Mouse (Mus musculus): Measurements from ENCODE around the gene Gal3st4. TPM values are rescaled to one million over a fixed set of nuclear protein-coding genes. Genes with fewer than 3 reads are reported as not detected.

The Gal3st4 gene
- polyA plus RNA-seq, 1 experiment from 2014 or later, result 1.8 TPM

DNA sequence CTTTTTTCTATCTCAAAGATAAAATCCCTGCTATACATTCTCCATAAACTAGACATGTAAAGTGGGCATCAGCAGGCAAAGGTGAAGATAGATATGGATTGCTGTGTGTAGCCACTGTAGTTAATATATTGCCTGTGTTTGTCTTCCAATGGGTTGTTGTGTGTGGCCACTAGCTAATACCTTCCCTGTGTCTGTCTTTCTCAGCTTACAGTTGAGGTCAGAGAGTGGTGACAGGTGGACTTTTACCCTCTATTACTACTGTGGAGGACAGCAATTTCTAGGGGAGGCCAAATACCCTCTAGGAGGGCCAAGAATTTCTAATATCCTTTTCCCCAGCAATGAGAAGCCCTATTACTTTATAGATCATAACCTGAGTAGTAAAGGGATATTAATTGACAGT, 38.4 kb downstream of the Gal3st4 start:
- no peak overlapping the region for H3K9ac ChIP-seq (ENCODE audit: low read length)
- no peaks in the 10 kb centered on the region for H3K9me3 ChIP-seq (replicated peaks; ENCODE audit: control insufficient read depth, low read length)
- H3K4me3 ChIP-seq (ENCODE audit: low read depth, low read length), result no peak overlapping the region
- no peak overlapping the region for H3K27ac ChIP-seq (ENCODE audit: low read depth, low read length)
- no peak for DNase-seq (ENCODE audit: low spot score)
- H3K4me2 ChIP-seq (ENCODE audit: low read length), result no peak overlapping the region
- H3K27me3 ChIP-seq (replicated peaks; ENCODE audit: control insufficient read depth, insufficient read depth, low read length), result no peaks in the 10 kb centered on the region
- H3K4me1 ChIP-seq (ENCODE audit: control insufficient read depth, insufficient read depth, low read length), result no peaks in the 10 kb centered on the region
- no peak for ATAC-seq
- no peaks in the 10 kb centered on the region for H3K36me3 ChIP-seq (ENCODE audit: control insufficient read depth, insufficient read depth, low read length)

DNA sequence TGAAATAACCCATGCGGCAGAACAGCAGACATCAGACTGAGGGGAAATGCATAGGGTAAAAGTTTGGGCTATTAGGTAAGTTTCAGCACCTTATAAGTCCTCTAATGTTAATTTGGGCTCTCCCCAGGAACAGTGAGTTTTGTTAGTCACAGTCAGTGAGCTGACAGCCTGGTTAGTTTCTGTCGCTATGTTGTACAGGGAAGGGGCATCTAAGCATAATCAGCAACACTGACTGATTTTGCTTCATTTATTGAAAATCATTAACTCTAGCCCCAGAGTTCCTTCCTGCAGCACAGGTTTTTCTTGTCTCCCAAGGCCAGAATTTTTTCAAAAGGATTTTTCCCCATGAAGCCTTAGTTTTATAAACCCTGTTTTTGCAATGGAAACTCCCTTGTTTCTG, 38.9 kb downstream of the Gal3st4 start:
- no peaks in the 10 kb centered on the region for H3K4me1 ChIP-seq (ENCODE audit: control insufficient read depth, insufficient read depth, low read length)
- ATAC-seq (no peak), DNase-seq (ENCODE audit: low spot score) (no peak)
- H3K4me3 ChIP-seq (ENCODE audit: low read depth, low read length), result no peak overlapping the region
- no peak overlapping the region for H3K9ac ChIP-seq (ENCODE audit: low read length)
- 85% methylated on average over 2 of the region's 2 CpGs for WGBS
- H3K36me3 ChIP-seq (ENCODE audit: control insufficient read depth, insufficient read depth, low read length), result no peaks in the 10 kb centered on the region
- no peak overlapping the region for H3K27ac ChIP-seq (ENCODE audit: low read depth, low read length)
- no peaks in the 10 kb centered on the region for H3K9me3 ChIP-seq (replicated peaks; ENCODE audit: control insufficient read depth, low read length)
- H3K27me3 ChIP-seq (replicated peaks; ENCODE audit: control insufficient read depth, insufficient read depth, low read length), result no peaks in the 10 kb centered on the region
- H3K4me2 ChIP-seq (ENCODE audit: low read length), result no peak overlapping the region

DNA sequence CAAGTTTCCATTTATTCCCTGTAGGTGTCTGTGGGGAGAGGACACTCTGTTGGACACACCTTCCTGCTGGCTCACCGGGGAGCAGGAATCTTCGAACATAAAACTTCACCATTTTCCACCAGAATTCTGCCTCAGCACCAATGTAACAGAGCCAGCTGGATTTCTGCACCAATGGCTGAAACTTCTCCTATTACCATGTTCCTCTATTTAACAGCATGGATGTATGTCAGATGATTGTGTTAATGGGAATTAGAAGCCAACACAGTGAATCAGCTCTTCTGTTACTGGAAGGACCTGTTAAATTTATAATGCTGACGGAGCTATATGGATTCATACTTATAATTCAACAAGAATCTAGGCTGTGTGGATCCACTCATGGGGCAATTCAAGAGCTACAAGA, 43.1 kb downstream of the Gal3st4 start:
- 94% methylated on average over 3 of the region's 3 CpGs for WGBS
- Histone ChIP-seq H3K9ac (ENCODE audit: low read length) (no peak overlapping the region), H3K27ac (ENCODE audit: low read depth, low read length) (no peak overlapping the region), H3K27me3 (replicated peaks; ENCODE audit: control insufficient read depth, insufficient read depth, low read length) (no peaks in the 10 kb centered on the region), H3K4me3 (ENCODE audit: low read depth, low read length) (no peak overlapping the region), H3K9me3 (replicated peaks; ENCODE audit: control insufficient read depth, low read length) (no peaks in the 10 kb centered on the region), H3K36me3 (ENCODE audit: control insufficient read depth, insufficient read depth, low read length) (no peaks in the 10 kb centered on the region), H3K4me1 (ENCODE audit: control insufficient read depth, insufficient read depth, low read length) (no peaks in the 10 kb centered on the region), H3K4me2 (ENCODE audit: low read length) (no peak overlapping the region)
- ATAC-seq (no peak), DNase-seq (ENCODE audit: low spot score) (no peak)

DNA sequence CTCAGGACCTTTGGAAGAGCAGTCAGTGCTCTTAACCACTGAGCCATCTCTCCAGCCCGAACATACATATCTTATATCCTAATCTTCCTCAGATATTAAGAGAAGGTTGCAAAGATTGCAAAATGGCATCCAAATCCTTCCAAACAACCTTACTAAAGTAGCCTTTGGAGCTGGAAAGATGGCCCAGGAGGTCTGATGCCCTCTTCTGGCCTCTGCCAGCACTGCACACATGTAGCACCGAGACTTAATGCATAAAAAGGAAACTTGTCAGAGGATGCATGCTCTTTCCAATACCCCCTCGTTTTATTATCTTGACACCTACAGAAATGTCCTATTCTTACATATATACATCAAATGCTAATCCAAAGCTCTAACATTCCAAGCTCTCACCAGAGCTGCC, 44.6 kb downstream of the Gal3st4 start:
- DNase-seq (ENCODE audit: low spot score) (peak; percentile 1), ATAC-seq (no peak)
- H3K27ac ChIP-seq (ENCODE audit: low read depth, low read length), result no peak overlapping the region
- H3K4me1 ChIP-seq (ENCODE audit: control insufficient read depth, insufficient read depth, low read length), result no peaks in the 10 kb centered on the region
- 58% methylated on average over 3 of the region's 3 CpGs for WGBS
- no peaks in the 10 kb centered on the region for H3K9me3 ChIP-seq (replicated peaks; ENCODE audit: control insufficient read depth, low read length)
- H3K36me3 ChIP-seq (ENCODE audit: control insufficient read depth, insufficient read depth, low read length), result no peaks in the 10 kb centered on the region
- no peak overlapping the region for H3K9ac ChIP-seq (ENCODE audit: low read length)
- no peak overlapping the region for H3K4me3 ChIP-seq (ENCODE audit: low read depth, low read length)
- H3K4me2 ChIP-seq (ENCODE audit: low read length), result no peak overlapping the region
- no peaks in the 10 kb centered on the region for H3K27me3 ChIP-seq (replicated peaks; ENCODE audit: control insufficient read depth, insufficient read depth, low read length)

DNA sequence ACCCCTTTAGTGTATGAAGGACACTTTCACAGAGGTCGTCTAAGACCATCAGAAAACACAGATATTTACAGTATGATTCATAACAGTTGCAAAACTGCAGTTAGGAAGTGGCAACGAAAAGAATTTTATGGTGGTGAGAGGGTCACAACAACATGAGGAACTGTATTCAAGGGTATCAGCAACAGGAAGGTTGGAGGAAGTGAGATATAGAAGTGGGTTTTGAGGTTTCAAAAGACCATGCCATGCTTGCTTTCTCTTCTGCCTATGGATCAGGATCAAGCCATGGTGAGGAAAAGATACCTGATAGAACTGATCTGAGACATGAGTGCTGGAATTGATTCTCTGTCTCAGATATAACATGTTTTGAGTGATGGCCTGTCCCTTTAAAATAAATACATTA, 45.3 kb downstream of the Gal3st4 start:
- Histone ChIP-seq H3K4me2 (ENCODE audit: low read length) (no peak overlapping the region), H3K27me3 (replicated peaks; ENCODE audit: control insufficient read depth, insufficient read depth, low read length) (no peaks in the 10 kb centered on the region), H3K9ac (ENCODE audit: low read length) (no peak overlapping the region), H3K9me3 (replicated peaks; ENCODE audit: control insufficient read depth, low read length) (no peaks in the 10 kb centered on the region), H3K4me3 (ENCODE audit: low read depth, low read length) (no peak overlapping the region), H3K36me3 (ENCODE audit: control insufficient read depth, insufficient read depth, low read length) (no peaks in the 10 kb centered on the region), H3K27ac (ENCODE audit: low read depth, low read length) (no peak overlapping the region), H3K4me1 (ENCODE audit: control insufficient read depth, insufficient read depth, low read length) (no peaks in the 10 kb centered on the region)
- no peak for DNase-seq (ENCODE audit: low spot score)
- ATAC-seq, result no peak
- WGBS, result 67% methylated on average over 2 of the region's 2 CpGs

DNA sequence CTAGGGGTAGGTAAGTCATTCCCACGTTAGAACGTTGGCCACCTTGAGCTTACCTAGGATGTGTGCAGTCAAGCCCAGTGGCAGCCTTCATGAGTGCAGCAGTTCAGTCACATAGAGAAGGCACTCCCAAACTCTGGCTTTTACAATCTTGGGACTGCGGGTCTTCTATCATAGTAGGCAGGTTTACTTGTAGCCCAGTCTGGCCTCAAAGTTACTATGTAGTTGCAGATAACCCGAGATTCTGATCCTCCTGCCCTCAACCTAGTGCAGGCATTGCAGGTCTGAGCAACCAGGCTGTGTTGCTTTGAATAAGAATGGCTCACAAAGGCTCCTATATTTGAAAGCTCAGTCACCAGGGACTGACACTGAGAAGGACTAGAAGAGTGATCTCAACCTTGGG, 46.1 kb downstream of the Gal3st4 start:
- 85% methylated on average over 4 of the region's 4 CpGs for WGBS
- Histone ChIP-seq H3K36me3 (ENCODE audit: control insufficient read depth, insufficient read depth, low read length) (no peaks in the 10 kb centered on the region), H3K4me3 (ENCODE audit: low read depth, low read length) (no peak overlapping the region), H3K27ac (ENCODE audit: low read depth, low read length) (no peak overlapping the region), H3K9me3 (replicated peaks; ENCODE audit: control insufficient read depth, low read length) (no peaks in the 10 kb centered on the region), H3K4me2 (ENCODE audit: low read length) (no peak overlapping the region), H3K4me1 (ENCODE audit: control insufficient read depth, insufficient read depth, low read length) (no peaks in the 10 kb centered on the region), H3K27me3 (replicated peaks; ENCODE audit: control insufficient read depth, insufficient read depth, low read length) (no peaks in the 10 kb centered on the region), H3K9ac (ENCODE audit: low read length) (no peak overlapping the region)
- ATAC-seq (no peak), DNase-seq (ENCODE audit: low spot score) (no peak)

DNA sequence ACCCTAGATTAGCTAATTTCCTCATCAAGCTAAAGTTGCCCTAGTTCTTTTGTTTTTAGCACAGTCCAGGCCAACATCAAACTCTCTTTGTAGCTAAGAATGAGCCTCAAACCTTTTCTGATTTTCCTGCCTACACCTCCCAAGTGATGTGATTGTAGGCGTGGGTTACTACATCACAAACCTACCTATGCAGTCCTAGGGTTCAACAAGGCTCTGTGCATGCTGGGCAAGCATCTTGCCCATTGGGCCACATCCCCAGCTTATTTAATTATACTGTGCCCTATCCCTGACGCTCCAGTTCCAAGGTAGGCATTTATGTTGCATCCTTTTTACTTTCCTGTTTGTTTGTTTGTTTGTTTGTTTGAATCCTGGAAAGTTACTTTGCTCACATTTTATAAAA, 46.9 kb downstream of the Gal3st4 start, which contains the start of gene Nxpe5:
Gene Nxpe5, plus strand, starts transcription at position 199 of the 400 bp plus-strand sequence.
- ATAC-seq (no peak), DNase-seq (ENCODE audit: low spot score) (no peak)
- Histone ChIP-seq H3K4me2 (ENCODE audit: low read length) (no peak within 1 kb of the TSS), H3K4me1 (ENCODE audit: control insufficient read depth, insufficient read depth, low read length) (no peaks in the 10 kb centered on the region), H3K27me3 (replicated peaks; ENCODE audit: control insufficient read depth, insufficient read depth, low read length) (no peaks in the 10 kb centered on the region), H3K27ac (ENCODE audit: low read depth, low read length) (no peak within 1 kb of the TSS), H3K9me3 (replicated peaks; ENCODE audit: control insufficient read depth, low read length) (no peaks in the 10 kb centered on the region), H3K9ac (ENCODE audit: low read length) (no peak within 1 kb of the TSS), H3K36me3 (ENCODE audit: control insufficient read depth, insufficient read depth, low read length) (no peaks in the 10 kb centered on the region), H3K4me3 (ENCODE audit: low read depth, low read length) (no peak within 1 kb of the TSS)
- WGBS, result 53% methylated on average over 2 of the region's 2 CpGs

DNA sequence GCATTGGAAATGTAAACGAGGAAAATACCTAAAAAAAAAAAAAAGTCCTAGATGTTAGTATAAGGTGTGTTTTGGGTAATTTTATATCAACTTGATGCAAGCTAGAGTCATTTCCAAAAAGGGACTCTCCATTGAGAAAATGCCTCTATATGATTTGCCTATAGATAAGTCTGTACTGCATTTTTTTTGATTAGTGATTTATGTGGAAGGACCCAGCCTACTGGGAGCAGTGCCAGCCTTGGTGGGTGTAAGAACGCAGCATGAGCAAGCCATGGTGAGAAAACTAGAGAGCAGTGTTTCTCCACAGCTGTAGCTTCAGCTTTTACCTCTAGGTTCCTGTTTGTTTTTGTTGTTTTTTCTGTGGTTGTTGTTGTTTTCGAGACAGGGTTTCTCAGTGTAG, 49.4 kb downstream of the Gal3st4 start:
- no peaks in the 10 kb centered on the region for H3K36me3 ChIP-seq (ENCODE audit: control insufficient read depth, insufficient read depth, low read length)
- 65% methylated on average over 3 of the region's 3 CpGs for WGBS
- DNase-seq (ENCODE audit: low spot score), result no peak
- no peak overlapping the region for H3K9ac ChIP-seq (ENCODE audit: low read length)
- no peak for ATAC-seq
- H3K9me3 ChIP-seq (replicated peaks; ENCODE audit: control insufficient read depth, low read length), result no peaks in the 10 kb centered on the region
- no peaks in the 10 kb centered on the region for H3K27me3 ChIP-seq (replicated peaks; ENCODE audit: control insufficient read depth, insufficient read depth, low read length)
- H3K27ac ChIP-seq (ENCODE audit: low read depth, low read length), result no peak overlapping the region
- no peaks in the 10 kb centered on the region for H3K4me1 ChIP-seq (ENCODE audit: control insufficient read depth, insufficient read depth, low read length)
- H3K4me3 ChIP-seq (ENCODE audit: low read depth, low read length), result no peak overlapping the region
- H3K4me2 ChIP-seq (ENCODE audit: low read length), result no peak overlapping the region

DNA sequence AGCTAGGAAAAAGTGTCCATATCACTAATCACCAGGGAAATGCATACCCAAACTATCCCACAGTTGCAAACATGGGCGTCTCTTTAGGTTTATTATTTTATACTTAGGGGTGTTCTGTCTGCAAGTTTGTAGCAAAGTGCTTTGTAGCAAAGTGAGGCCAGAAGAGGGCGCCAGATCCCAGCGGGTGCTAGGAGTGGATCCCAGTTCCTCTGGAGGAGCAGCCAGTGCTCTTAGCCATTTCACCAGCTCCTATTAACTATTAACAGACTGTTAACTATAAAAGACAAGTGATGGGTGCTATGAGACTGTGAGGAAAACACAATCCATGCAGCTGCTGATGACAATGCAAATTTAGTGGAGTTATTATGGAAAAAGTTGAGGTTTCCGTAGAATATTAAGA, 50.5 kb downstream of the Gal3st4 start:
- Histone ChIP-seq H3K9me3 (replicated peaks; ENCODE audit: control insufficient read depth, low read length) (no peaks in the 10 kb centered on the region), H3K27me3 (replicated peaks; ENCODE audit: control insufficient read depth, insufficient read depth, low read length) (no peaks in the 10 kb centered on the region), H3K9ac (ENCODE audit: low read length) (no peak overlapping the region), H3K4me1 (ENCODE audit: control insufficient read depth, insufficient read depth, low read length) (no peaks in the 10 kb centered on the region), H3K4me3 (ENCODE audit: low read depth, low read length) (no peak overlapping the region), H3K4me2 (ENCODE audit: low read length) (no peak overlapping the region), H3K36me3 (ENCODE audit: control insufficient read depth, insufficient read depth, low read length) (no peaks in the 10 kb centered on the region), H3K27ac (ENCODE audit: low read depth, low read length) (no peak overlapping the region)
- DNase-seq (ENCODE audit: low spot score), result peak; percentile 76
- no peak for ATAC-seq
- 24% methylated on average over 4 of the region's 4 CpGs for WGBS

DNA sequence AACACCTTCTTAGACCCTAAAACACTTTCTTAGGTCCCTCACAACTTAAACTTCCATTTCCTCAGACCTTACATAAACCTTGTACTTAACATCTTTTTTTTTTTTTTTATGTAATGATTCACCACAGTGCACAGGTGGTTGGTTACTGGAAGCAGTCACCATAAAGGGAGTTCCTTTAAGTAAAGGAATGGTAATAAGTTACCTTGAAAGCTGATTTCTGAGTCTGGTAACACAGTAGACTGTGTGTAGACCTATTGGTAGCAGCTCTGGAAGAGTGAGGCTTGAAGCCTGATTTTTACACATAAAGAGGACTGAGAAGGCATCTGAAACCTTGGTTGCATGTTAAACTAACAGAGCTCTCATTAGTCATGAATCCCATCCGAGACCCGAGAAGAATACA, 52.8 kb downstream of the Gal3st4 start:
- Histone ChIP-seq H3K36me3 (ENCODE audit: control insufficient read depth, insufficient read depth, low read length) (no peaks in the 10 kb centered on the region), H3K4me1 (ENCODE audit: control insufficient read depth, insufficient read depth, low read length) (no peaks in the 10 kb centered on the region), H3K27me3 (replicated peaks; ENCODE audit: control insufficient read depth, insufficient read depth, low read length) (no peaks in the 10 kb centered on the region), H3K9ac (ENCODE audit: low read length) (no peak overlapping the region), H3K27ac (ENCODE audit: low read depth, low read length) (no peak overlapping the region), H3K9me3 (replicated peaks; ENCODE audit: control insufficient read depth, low read length) (no peaks in the 10 kb centered on the region), H3K4me3 (ENCODE audit: low read depth, low read length) (no peak overlapping the region), H3K4me2 (ENCODE audit: low read length) (no peak overlapping the region)
- WGBS, result 79% methylated on average over 2 of the region's 2 CpGs
- no peak for DNase-seq (ENCODE audit: low spot score)
- ATAC-seq, result no peak
